Mouse (Mus musculus) liver, adult 2 months (tissue): ENCODE measurements around the gene 1700013F07Rik. TPM values are rescaled to one million over a fixed set of nuclear protein-coding genes. Genes with fewer than 3 reads are reported as not detected.

Source experiments
- DNase-seq: peaks from one replicate; pipeline ENCODE4 v3.0.0-alpha.2; 2011; ENCODE audit warnings: low read depth, low spot score; ENCODE audit errors: extremely low read depth
- H3K27ac ChIP-seq: fragments of 200-500 bp; replicated peaks from 2 replicates; pipeline ENCODE4 v1.5.1; 2012; ENCODE audit warnings: low read depth, mild to moderate bottlenecking, control low read depth, inconsistent platforms, low read length; ENCODE audit not compliant: insufficient read depth
- H3K27me3 ChIP-seq: fragments of 200-500 bp; 2 replicates; pipeline ENCODE4 v1.6.1; 2012; ENCODE audit warnings: mild to moderate bottlenecking, moderate library complexity, low read length, inconsistent platforms; ENCODE audit not compliant: control insufficient read depth, insufficient read depth
- H3K36me3 ChIP-seq: fragments of 200-500 bp; 2 replicates; pipeline ENCODE4 v1.6.1; 2012; ENCODE audit warnings: low read length, inconsistent platforms; ENCODE audit not compliant: control insufficient read depth, insufficient read depth
- H3K4me1 ChIP-seq: fragments of 200-500 bp; 2 replicates; pipeline ENCODE4 v1.6.1; 2011; ENCODE audit warnings: low read length; ENCODE audit not compliant: control insufficient read depth, insufficient read depth
- H3K4me3 ChIP-seq: fragments of 200-500 bp; 2 replicates; pipeline ENCODE4 v1.5.1; 2011; ENCODE audit warnings: low read depth, mild to moderate bottlenecking, control low read depth, low read length, moderate library complexity; ENCODE audit not compliant: insufficient read depth
- H3K79me2 ChIP-seq: fragments of 200-500 bp; 2 replicates; pipeline ENCODE4 v1.6.1; 2012; ENCODE audit warnings: inconsistent platforms, mild to moderate bottlenecking, low read length, moderate library complexity; ENCODE audit not compliant: control insufficient read depth, insufficient read depth
- H3K9ac ChIP-seq: fragments of 200-500 bp; 2 replicates; pipeline ENCODE4 v1.6.1; 2012; ENCODE audit warnings: low read depth, mild to moderate bottlenecking, control low read depth, inconsistent platforms, low read length
- CTCF ChIP-seq: fragments of 200-500 bp; IDR thresholded peaks from 2 replicates; pipeline ENCODE4 v1.5.1; 2011; ENCODE audit warnings: low read depth, low read length, control low read depth
- POLR2A ChIP-seq: fragments of 200-500 bp; IDR thresholded peaks from 2 replicates; pipeline ENCODE4 v1.6.1; 2011; ENCODE audit warnings: low read length, control low read depth; ENCODE audit not compliant: insufficient read depth; ENCODE audit errors: extremely low read depth
- whole genome bisulfite sequencing: fragments of 180-500 bp; shearing (Covaris S2); methylation state at CpG from one replicate; pipeline ENCODE4 v1.1.7; 2018; 5-methylcytosine and 5-hydroxymethylcytosine counted together
- polyA plus RNA-seq: library from polyadenylated mRNA; depleted of rRNA; stranded (reverse); fragments of >200 nt; gene quantifications from 2 replicates; pipeline ENCODE4 v1.2.3, GENCODE M21; 2012
- total RNA-seq: library from RNA; depleted of rRNA; stranded (reverse); fragments of >200 nt; gene quantifications from 2 replicates; pipeline ENCODE4 v1.2.3, GENCODE M21; 2014

The 1700013F07Rik gene
- total and polyA plus RNA-seq, 2 experiments = not detected

DNA sequence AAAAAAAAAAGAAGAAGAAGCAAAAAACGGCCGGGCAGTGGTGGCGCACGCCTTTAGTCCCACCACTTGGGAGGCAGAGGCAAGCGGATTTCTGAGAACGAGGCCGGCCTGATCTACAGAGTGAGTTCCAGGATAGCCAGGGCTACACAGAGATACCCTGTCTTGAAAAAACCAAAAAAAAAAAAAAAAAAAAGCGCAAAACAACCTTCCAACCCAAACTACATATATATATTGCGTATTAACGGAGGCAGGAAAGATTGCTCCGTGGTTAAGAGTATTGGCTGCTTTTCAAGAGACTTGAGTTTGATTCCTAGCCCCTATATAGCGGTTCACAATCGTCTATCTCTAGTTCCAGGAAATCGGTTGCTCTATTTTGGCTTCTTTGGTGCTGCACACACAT is 36.9 kb downstream of the 1700013F07Rik start:
- Histone ChIP-seq H3K79me2 (peaks cover 8% of the 10 kb centered on the region; the same call in 1 of the 2 replicates), H3K27me3 (no peaks in the 10 kb centered on the region), H3K9ac (no peak overlapping the region), H3K27ac (no peak overlapping the region), H3K4me3 (no peak overlapping the region), H3K36me3 (no peaks in the 10 kb centered on the region), H3K4me1 (no peaks in the 10 kb centered on the region)
- WGBS = 87% methylated on average over 14 of the region's 14 CpGs
- DNase-seq = no peak
- TF ChIP-seq CTCF = no peak
- TF ChIP-seq POLR2A = no peak

DNA sequence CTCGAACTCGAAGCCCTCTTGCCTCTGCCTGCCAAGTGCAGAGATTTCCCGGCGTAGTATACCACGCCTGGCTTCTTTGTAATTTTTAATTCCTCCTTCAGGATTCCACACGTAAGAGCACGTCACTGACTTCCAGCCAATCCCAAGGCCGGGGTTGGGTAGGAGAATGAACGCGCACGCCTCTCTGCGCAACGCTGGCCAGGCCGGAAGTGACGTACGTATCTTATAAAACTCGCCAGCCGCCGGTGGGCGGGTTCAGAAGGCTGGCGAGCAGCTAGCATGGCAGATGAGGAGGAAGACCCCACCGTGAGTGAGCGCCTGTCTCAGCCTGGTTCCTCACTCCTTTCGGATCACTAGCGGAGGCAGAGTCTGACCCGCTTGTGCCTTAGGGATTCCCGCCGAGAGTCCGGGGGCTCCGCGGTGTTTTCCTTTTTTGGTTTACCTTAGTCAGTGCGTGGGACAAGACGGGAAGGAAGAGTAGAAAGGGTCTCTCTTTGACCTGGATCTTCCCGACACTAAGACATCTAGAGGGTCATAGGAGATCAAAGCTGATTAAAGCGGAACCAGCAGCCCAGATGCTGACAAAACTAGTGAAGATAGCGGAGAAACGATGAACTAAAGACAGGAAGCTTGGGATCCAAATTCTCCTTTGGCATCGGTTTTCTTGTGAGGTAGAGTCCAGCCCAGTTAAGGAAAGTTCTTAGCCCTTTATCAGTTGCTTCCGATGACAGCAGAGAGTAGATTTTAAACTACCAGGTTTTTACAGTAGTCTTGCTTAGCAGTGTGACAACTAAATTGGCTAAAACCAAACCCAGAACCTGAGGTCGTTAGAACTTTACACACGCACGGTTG is 37.7 kb downstream of the 1700013F07Rik start, which contains the start of gene Taf13:
Taf13 (plus strand) TSS at position 256 of the 852 bp plus-strand sequence.
- no peaks in the 10 kb centered on the region for H3K4me1 ChIP-seq
- no peaks in the 10 kb centered on the region for H3K27me3 ChIP-seq
- under 1% methylated on average over 42 of the region's 42 CpGs for WGBS
- peak; percentile 92 for DNase-seq
- H3K36me3 ChIP-seq = no peaks in the 10 kb centered on the region
- H3K27ac ChIP-seq = peak within 1 kb of the TSS; percentile 65
- H3K4me3 ChIP-seq = peak within 1 kb of the TSS; percentile 93
- TF ChIP-seq POLR2A (peak; percentile 100), CTCF (no peak)
- H3K9ac ChIP-seq = peak within 1 kb of the TSS; percentile 89
- peaks cover 8% of the 10 kb centered on the region; the same call in 1 of the 2 replicates for H3K79me2 ChIP-seq

DNA sequence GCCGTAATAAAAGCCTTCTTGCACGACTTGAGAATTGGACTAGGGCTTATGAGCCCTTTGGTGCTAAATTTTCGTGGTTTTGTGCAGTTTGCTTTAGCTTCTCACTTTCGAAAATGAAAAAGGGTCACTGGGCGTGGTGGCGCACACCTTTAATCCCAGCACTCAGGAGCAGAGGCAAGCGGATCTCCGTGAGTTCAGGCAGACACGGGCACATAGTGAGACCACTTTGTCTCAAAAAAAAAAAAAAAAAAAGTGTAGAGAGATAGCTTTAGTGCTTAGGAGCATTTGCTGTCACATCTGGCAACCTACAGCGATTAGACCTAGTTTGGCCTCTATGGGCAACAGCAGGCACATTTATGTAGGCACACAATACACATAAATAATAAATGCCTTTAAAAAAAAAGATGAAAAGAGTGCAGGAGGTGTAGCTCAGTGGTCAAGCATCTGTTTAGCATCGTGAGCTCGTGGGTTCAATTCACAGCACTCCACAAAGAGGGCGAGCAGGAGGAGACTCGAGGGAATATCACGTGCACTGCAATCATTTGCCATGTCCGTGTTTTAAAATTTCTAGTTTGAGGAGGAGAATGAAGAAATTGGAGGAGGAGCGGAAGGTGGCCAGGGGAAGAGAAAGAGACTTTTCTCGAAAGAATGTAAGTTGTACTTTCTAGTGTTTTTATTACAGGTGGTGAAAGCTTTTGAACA is 38.5 kb downstream of the 1700013F07Rik start:
- Histone ChIP-seq H3K4me3 (peak overlapping the region; percentile 93), H3K9ac (peak overlapping the region; percentile 89; the same call in 1 of the 2 replicates), H3K27me3 (no peaks in the 10 kb centered on the region), H3K4me1 (no peaks in the 10 kb centered on the region), H3K36me3 (no peaks in the 10 kb centered on the region), H3K27ac (no peak overlapping the region), H3K79me2 (peaks cover 8% of the 10 kb centered on the region; the same call in 1 of the 2 replicates)
- WGBS = 46% methylated on average over 18 of the region's 18 CpGs
- TF ChIP-seq POLR2A = no peak
- TF ChIP-seq CTCF = no peak
- DNase-seq = no peak

DNA sequence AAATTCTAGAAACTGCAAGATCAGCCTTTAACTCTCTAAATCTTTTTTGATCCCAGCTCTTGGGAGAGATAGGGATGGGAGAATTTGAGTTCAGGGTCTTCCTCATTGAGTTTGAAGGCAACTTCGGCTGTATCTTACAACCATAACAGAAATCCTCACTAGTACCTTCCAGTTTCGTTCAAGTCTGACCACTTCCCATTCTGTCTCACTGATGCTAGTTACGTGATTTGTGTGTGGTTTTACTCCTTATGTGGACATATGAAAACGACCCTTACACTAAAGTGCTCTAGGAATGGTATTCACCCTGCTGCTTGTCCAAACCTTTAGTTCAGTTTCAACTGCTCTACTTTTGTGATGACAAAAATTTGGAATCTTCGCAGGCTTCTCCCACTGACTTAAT is 40.1 kb downstream of the 1700013F07Rik start:
- Histone ChIP-seq H3K36me3 (peaks cover 1% of the 10 kb centered on the region; the same call in 1 of the 2 replicates), H3K79me2 (peaks cover 8% of the 10 kb centered on the region; the same call in 1 of the 2 replicates), H3K4me1 (no peaks in the 10 kb centered on the region), H3K9ac (no peak overlapping the region), H3K27ac (no peak overlapping the region), H3K27me3 (no peaks in the 10 kb centered on the region), H3K4me3 (no peak overlapping the region)
- WGBS = 90% methylated on average over 5 of the region's 5 CpGs
- TF ChIP-seq POLR2A (no peak), CTCF (no peak)
- no peak for DNase-seq

DNA sequence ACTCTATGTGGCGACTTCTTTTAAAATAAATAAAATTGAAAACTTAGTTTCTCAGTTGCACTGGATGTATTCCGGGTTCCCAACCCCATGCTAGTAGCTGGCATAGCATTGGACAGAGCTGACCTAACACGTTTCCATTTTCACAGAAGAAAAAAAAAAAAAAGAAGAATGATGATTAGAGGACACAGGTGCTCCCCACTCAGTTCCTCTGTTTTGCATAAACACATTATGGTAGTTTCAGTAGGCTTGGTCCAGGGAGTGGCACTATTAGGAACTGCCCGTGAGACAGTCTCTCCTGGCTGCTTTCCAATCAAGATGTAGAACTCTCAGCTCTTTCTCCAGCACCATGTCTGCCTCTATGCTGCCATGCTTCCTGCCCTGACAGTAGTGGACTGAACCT is 50.6 kb downstream of the 1700013F07Rik start:
- DNase-seq = no peak
- Histone ChIP-seq H3K27ac (no peak overlapping the region), H3K36me3 (peaks cover 4% of the 10 kb centered on the region), H3K4me1 (no peaks in the 10 kb centered on the region), H3K9ac (no peak overlapping the region), H3K4me3 (no peak overlapping the region), H3K79me2 (no peaks in the 10 kb centered on the region), H3K27me3 (no peaks in the 10 kb centered on the region)
- no peak for TF ChIP-seq CTCF
- TF ChIP-seq POLR2A = no peak
- 80% methylated on average over 4 of the region's 4 CpGs for WGBS
